In genomic region chr5:87782731-87783130, GRCm38 (mm10) we compare ENCODE assay signal across 35 mouse cellular contexts. TPM values are rescaled to one million over a fixed set of nuclear protein-coding genes. Genes with fewer than 3 reads are reported as not detected.
DNase-seq lines count a peak whose midpoint lies in the region; ATAC-seq and TF ChIP-seq lines count a peak whose summit lies in the region.
"Had no signal": no experiment of that assay in that cellular context is flagged by ENCODE, and none has a peak within 500 bp of the region (broad histone marks: within the 10 kb centered on the region; RNA-seq: fewer than 3 reads in every experiment).

No protein-coding gene starts in this region.

- peak; percentile 43; the same call in 1 of the 2 replicates for TF ChIP-seq CTCF in kidney, postnatal 0 days (IDR thresholded peaks at IDR 0.05; ENCODE audit: low read depth)

- H3K36me3 ChIP-seq in forebrain, embryonic 14.5 days (ENCODE audit: control insufficient read depth, insufficient read depth, low read length): no peaks in the 10 kb centered on the region
- H3K36me3 ChIP-seq in forebrain, embryonic 16.5 days (ENCODE audit: control insufficient read depth, insufficient read depth): no peaks in the 10 kb centered on the region
- H3K36me3 ChIP-seq in kidney, postnatal 0 days (ENCODE audit: insufficient read depth, low read length): no peaks in the 10 kb centered on the region
- H3K36me3 ChIP-seq: heart, embryonic 12.5 days; limb, embryonic 10.5 days; liver, embryonic 15.5 days had no signal

- 55% methylated on average over 4 of the region's 4 CpGs for WGBS in forebrain, embryonic 14.5 days
- WGBS in forebrain, embryonic 16.5 days: 62% methylated on average over 4 of the region's 4 CpGs
- 51% methylated on average over 4 of the region's 4 CpGs for WGBS in kidney, postnatal 0 days

- DNase-seq in forebrain, embryonic 14.5 days (ENCODE audit: low spot score): peak; percentile 8
- peak; percentile 2 for DNase-seq in kidney, postnatal 0 days (ENCODE audit: low spot score)
- no peak for DNase-seq in kidney, adult 9 months
- DNase-seq in 416B (ENCODE audit: low read depth): peak; percentile 13
- DNase-seq in brain, adult 2 months (ENCODE audit: low read depth, low spot score): peak; percentile 10
- DNase-seq in adrenal gland, postnatal 10 days: no peak
- no peak for DNase-seq in ovary, postnatal 10 days (ENCODE audit: low spot score)
- DNase-seq: adrenal gland, postnatal 14 days; cerebellum, adult 11 months; gastrocnemius, postnatal 14 days; heart, adult 18-20 months; heart, postnatal 10 days; kidney, adult 8-10 months; kidney, postnatal 36 days; layer of hippocampus, adult 9-11 months; liver; right cerebral cortex, postnatal 25 days; spleen, adult 18-20 months; thymus, postnatal 25 days had no signal

- no peak overlapping the region for H3K9ac ChIP-seq in forebrain, embryonic 14.5 days (ENCODE audit: low read length)
- no peak overlapping the region for H3K9ac ChIP-seq in forebrain, embryonic 16.5 days (replicated peaks; ENCODE audit: low read depth, low read length)
- no peak overlapping the region for H3K9ac ChIP-seq in kidney, postnatal 0 days (ENCODE audit: low read depth, low read length)
- H3K9ac ChIP-seq: forebrain, embryonic 13.5 days; heart, embryonic 12.5 days; liver, embryonic 15.5 days had no signal

- no peaks in the 10 kb centered on the region for H3K9me3 ChIP-seq in forebrain, embryonic 14.5 days (replicated peaks; ENCODE audit: control insufficient read depth, low read length)
- H3K9me3 ChIP-seq in forebrain, embryonic 16.5 days (ENCODE audit: control insufficient read depth, low read length): no peaks in the 10 kb centered on the region
- H3K9me3 ChIP-seq in kidney, postnatal 0 days (replicated peaks; ENCODE audit: low read length): no peaks in the 10 kb centered on the region
- H3K9me3 ChIP-seq: forebrain, embryonic 13.5 days; heart, embryonic 12.5 days; limb, embryonic 10.5 days; liver, embryonic 15.5 days had no signal

- no peak overlapping the region for H3K4me2 ChIP-seq in forebrain, embryonic 14.5 days (ENCODE audit: low read length)
- H3K4me2 ChIP-seq in forebrain, embryonic 16.5 days (ENCODE audit: low read length): no peak overlapping the region
- no peak overlapping the region for H3K4me2 ChIP-seq in kidney, postnatal 0 days (ENCODE audit: low read length)
- H3K4me2 ChIP-seq: forebrain, embryonic 13.5 days; heart, embryonic 12.5 days; liver, embryonic 15.5 days had no signal

- H3K4me3 ChIP-seq in forebrain, embryonic 14.5 days (ENCODE audit: low read depth, low read length): no peak overlapping the region
- no peak overlapping the region for H3K4me3 ChIP-seq in forebrain, embryonic 16.5 days (replicated peaks; ENCODE audit: low read length)
- no peak overlapping the region for H3K4me3 ChIP-seq in kidney, postnatal 0 days (replicated peaks; ENCODE audit: low read depth, low read length)
- H3K4me3 ChIP-seq: forebrain, embryonic 13.5 days; heart, embryonic 12.5 days; limb, embryonic 10.5 days; liver, embryonic 15.5 days had no signal

- H3K27ac ChIP-seq in forebrain, embryonic 14.5 days (ENCODE audit: low read depth, low read length): no peak overlapping the region
- no peak overlapping the region for H3K27ac ChIP-seq in forebrain, embryonic 16.5 days (ENCODE audit: low read length)
- no peak overlapping the region for H3K27ac ChIP-seq in kidney, postnatal 0 days
- H3K27ac ChIP-seq: forebrain, embryonic 13.5 days; limb, embryonic 10.5 days; liver, embryonic 15.5 days; macrophage had no signal

- H3K4me1 ChIP-seq in forebrain, embryonic 14.5 days (ENCODE audit: control insufficient read depth, insufficient read depth, low read length): no peaks in the 10 kb centered on the region
- no peaks in the 10 kb centered on the region for H3K4me1 ChIP-seq in forebrain, embryonic 16.5 days (replicated peaks; ENCODE audit: control insufficient read depth, insufficient read depth, low read length)
- no peaks in the 10 kb centered on the region for H3K4me1 ChIP-seq in kidney, postnatal 0 days (replicated peaks; ENCODE audit: insufficient read depth, low read length)
- H3K4me1 ChIP-seq: forebrain, embryonic 13.5 days; heart, embryonic 12.5 days; limb, embryonic 10.5 days; liver, embryonic 15.5 days had no signal

- no peaks in the 10 kb centered on the region for H3K27me3 ChIP-seq in forebrain, embryonic 14.5 days (replicated peaks; ENCODE audit: control insufficient read depth, insufficient read depth, low read length)
- H3K27me3 ChIP-seq in forebrain, embryonic 16.5 days (replicated peaks; ENCODE audit: control insufficient read depth, insufficient read depth, low read length): no peaks in the 10 kb centered on the region
- H3K27me3 ChIP-seq in kidney, postnatal 0 days (ENCODE audit: insufficient read depth, low read length): no peaks in the 10 kb centered on the region
- H3K27me3 ChIP-seq: forebrain, embryonic 13.5 days; heart, embryonic 12.5 days; liver, embryonic 15.5 days had no signal

- ATAC-seq in forebrain, embryonic 14.5 days: no peak
- ATAC-seq in forebrain, embryonic 16.5 days: no peak
- ATAC-seq in kidney, postnatal 0 days (replicated peaks; ENCODE audit: low FRiP score, low read depth): no peak
- ATAC-seq: activated CD4-positive, CD25-positive, alpha-beta regulatory T cell, adult 4 months; forebrain, embryonic 13.5 days; inflammation-experienced regulatory T-cells, adult 6 months had no signal

RNA-seq across cellular contexts. Expression of gene Csn1s2a, which starts 8.4 kb away (rescaled TPM):
- not detected in 2 replicates for polyA plus RNA-seq in forebrain, embryonic 14.5 days (2014; fragmentation: Nextera tagmentation; extraction: Ambion mirVana)
- not detected in 2 replicates for polyA plus RNA-seq in forebrain, embryonic 16.5 days (2015; fragmentation: Nextera tagmentation; extraction: Ambion mirVana)
- polyA plus RNA-seq in kidney, postnatal 0 days (2015; fragmentation: Nextera tagmentation; extraction: Ambion mirVana): not detected in 2 replicates
- total RNA-seq in adrenal gland, postnatal 10 days (2021): not detected
- total RNA-seq: adrenal gland, postnatal 14 days; gastrocnemius, postnatal 14 days; heart, adult 18-20 months; heart, postnatal 10 days; MEL; monocyte, adult 5-6 weeks; neutrophil, adult 5-6 weeks had no signal
- polyA plus RNA-seq: activated CD4-positive, CD25-positive, alpha-beta regulatory T cell, adult 4 months; cortical plate, adult 2 months; embryonic facial prominence, embryonic 11.5 days; forebrain, embryonic 13.5 days; heart, embryonic 12.5 days; hindbrain, embryonic 11.5 days; inflammation-experienced regulatory T-cells, adult 6 months; limb, embryonic 10.5 days; liver, embryonic 15.5 days; lung, embryonic 16.5 days; macrophage; testis, adult 2 months had no signal

RNA-seq across cellular contexts. Expression of gene Csn1s2b, which starts 25.2 kb away (rescaled TPM):
- polyA plus RNA-seq in forebrain, embryonic 14.5 days (2014; fragmentation: Nextera tagmentation; extraction: Ambion mirVana): not detected in 2 replicates
- not detected in 2 replicates for polyA plus RNA-seq in forebrain, embryonic 16.5 days (2015; fragmentation: Nextera tagmentation; extraction: Ambion mirVana)
- polyA plus RNA-seq in kidney, postnatal 0 days (2015; fragmentation: Nextera tagmentation; extraction: Ambion mirVana): not detected in 2 replicates
- not detected for total RNA-seq in adrenal gland, postnatal 10 days (2021)
- total RNA-seq: adrenal gland, postnatal 14 days; gastrocnemius, postnatal 14 days; heart, adult 18-20 months; heart, postnatal 10 days; MEL; monocyte, adult 5-6 weeks had no signal
- polyA plus RNA-seq: cortical plate, adult 2 months; embryonic facial prominence, embryonic 11.5 days; forebrain, embryonic 13.5 days; heart, embryonic 12.5 days; hindbrain, embryonic 11.5 days; limb, embryonic 10.5 days; liver, embryonic 15.5 days; lung, embryonic 16.5 days; macrophage had no signal

RNA-seq across cellular contexts. Expression of gene Prr27, which starts 42.8 kb away (rescaled TPM):
- not detected in 2 replicates for polyA plus RNA-seq in forebrain, embryonic 14.5 days (2014; fragmentation: Nextera tagmentation; extraction: Ambion mirVana)
- not detected in 2 replicates for polyA plus RNA-seq in forebrain, embryonic 16.5 days (2015; fragmentation: Nextera tagmentation; extraction: Ambion mirVana)
- not detected in 2 replicates for polyA plus RNA-seq in kidney, postnatal 0 days (2015; fragmentation: Nextera tagmentation; extraction: Ambion mirVana)
- total RNA-seq in adrenal gland, postnatal 10 days (2021): not detected
- total RNA-seq: adrenal gland, postnatal 14 days; gastrocnemius, postnatal 14 days; heart, adult 18-20 months; heart, postnatal 10 days; MEL; monocyte, adult 5-6 weeks; neutrophil, adult 5-6 weeks had no signal
- polyA plus RNA-seq: activated CD4-positive, CD25-positive, alpha-beta regulatory T cell, adult 4 months; cortical plate, adult 2 months; embryonic facial prominence, embryonic 11.5 days; forebrain, embryonic 13.5 days; heart, embryonic 12.5 days; hindbrain, embryonic 11.5 days; inflammation-experienced regulatory T-cells, adult 6 months; limb, embryonic 10.5 days; liver, embryonic 15.5 days; lung, embryonic 16.5 days; macrophage had no signal

Comparison
In these comparisons a context has a peak if more than half of its experiments do, and no peak if none do; other contexts are left out.
1. DNase-seq: peak in forebrain, embryonic 14.5 days (single experiment), kidney, postnatal 0 days (single experiment), 416B (single experiment) and brain, adult 2 months (single experiment); none in kidney, adult 9 months (single experiment), adrenal gland, postnatal 10 days (single experiment) and ovary, postnatal 10 days (single experiment).